Mouse (Mus musculus): ENCODE measurements around the gene Slc2a8. TPM values are rescaled to one million over a fixed set of nuclear protein-coding genes. Genes with fewer than 3 reads are reported as not detected.

Slc2a8 gene
- polyA plus RNA-seq, 1 experiment from 2014 or later, result 22.3 TPM

DNA sequence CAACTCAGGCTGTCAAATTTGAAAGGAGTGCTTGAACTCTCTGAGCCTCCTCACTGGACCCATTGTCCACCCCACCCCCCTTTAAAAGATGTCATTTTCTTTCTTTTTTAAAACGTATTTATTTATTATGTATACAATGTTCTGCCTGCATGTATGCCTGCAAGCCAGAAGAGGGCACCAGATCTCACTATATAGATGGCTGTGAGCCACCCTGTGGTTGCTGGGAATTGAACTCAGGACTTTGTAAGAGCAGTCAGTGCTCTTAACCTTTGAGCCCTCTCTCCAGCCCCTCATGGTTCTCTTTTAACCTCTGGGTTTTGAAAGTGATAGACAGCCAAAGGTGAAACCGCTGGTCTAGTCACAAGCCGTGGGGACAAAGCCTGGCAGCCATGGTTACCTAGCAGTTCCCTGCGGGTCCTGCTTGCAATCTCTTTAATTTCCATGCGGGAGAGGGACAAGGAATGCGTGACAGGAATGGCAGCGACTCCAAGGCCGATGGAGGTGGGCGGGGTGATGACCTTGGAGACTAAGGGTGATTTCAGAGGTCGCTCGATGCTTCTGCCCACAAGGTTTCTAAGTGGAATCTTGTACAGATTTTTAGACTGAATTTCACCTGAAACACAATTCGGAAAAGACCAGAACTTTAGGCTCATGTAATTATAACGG lies 8.4 kb upstream of the Slc2a8 start:
- WGBS, result 61% methylated on average over 13 of the region's 13 CpGs
- Histone ChIP-seq H3K4me1 (peaks cover 2% of the 10 kb centered on the region; the same call in 1 of the 2 replicates), H3K9me3 (replicated peaks) (no peaks in the 10 kb centered on the region), H3K36me3 (no peaks in the 10 kb centered on the region), H3K4me3 (no peak overlapping the region), H3K27me3 (ENCODE audit: low read depth, poor library complexity, severe bottlenecking) (no peaks in the 10 kb centered on the region), H3K27ac (no peak overlapping the region)
- no peak for DNase-seq (ENCODE audit: low spot score)

DNA sequence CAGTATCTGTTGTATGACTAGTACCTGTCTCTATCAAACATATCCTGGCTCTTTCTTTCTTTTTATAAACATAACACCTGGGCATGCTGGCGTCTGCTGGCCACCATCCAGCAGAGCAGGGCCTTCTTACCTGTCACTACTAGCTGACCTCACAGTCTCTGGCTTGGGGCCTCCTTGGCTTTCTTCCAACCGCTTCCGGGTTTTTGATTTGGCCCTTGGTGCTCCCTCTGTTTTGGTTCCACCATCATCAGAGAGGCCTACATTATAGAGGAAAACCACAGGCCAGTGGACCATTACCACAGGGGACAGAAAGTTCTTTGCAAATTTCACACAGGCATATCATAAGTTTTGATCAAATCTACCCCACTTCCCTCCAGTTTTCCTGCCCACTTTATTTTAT lies 7.5 kb upstream of the Slc2a8 start:
- no peak overlapping the region for H3K4me3 ChIP-seq
- no peak for DNase-seq (ENCODE audit: low spot score)
- H3K27me3 ChIP-seq (ENCODE audit: low read depth, poor library complexity, severe bottlenecking), result no peaks in the 10 kb centered on the region
- no peak overlapping the region for H3K27ac ChIP-seq
- 88% methylated on average over 3 of the region's 3 CpGs for WGBS
- no peaks in the 10 kb centered on the region for H3K36me3 ChIP-seq
- no peaks in the 10 kb centered on the region for H3K4me1 ChIP-seq
- no peaks in the 10 kb centered on the region for H3K9me3 ChIP-seq (replicated peaks)

DNA sequence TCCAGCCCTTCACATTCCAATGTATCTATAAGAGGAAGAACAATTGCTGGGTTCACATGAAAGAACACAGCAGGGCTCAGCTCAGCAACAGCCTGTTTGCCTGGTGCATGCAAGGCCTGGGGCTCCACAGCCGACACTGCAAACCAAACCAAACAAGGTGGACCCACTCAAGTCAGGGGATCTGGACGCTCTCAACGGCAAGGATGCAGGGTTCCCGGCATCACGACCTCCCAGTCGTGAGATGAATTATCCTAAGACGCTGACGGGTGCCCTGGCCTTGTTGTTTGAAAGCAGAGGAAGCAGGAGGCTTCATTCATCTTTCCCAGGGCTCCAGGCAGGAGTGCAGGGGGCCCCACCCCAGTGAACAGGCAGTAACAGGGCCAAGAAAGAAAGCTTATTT lies 4.0 kb upstream of the Slc2a8 start:
- 68% methylated on average over 8 of the region's 8 CpGs for WGBS
- H3K36me3 ChIP-seq, result no peaks in the 10 kb centered on the region
- H3K4me3 ChIP-seq, result no peak overlapping the region
- no peaks in the 10 kb centered on the region for H3K27me3 ChIP-seq (ENCODE audit: low read depth, poor library complexity, severe bottlenecking)
- H3K9me3 ChIP-seq (replicated peaks), result no peaks in the 10 kb centered on the region
- no peak for DNase-seq (ENCODE audit: low spot score)
- no peak overlapping the region for H3K27ac ChIP-seq
- H3K4me1 ChIP-seq, result peaks cover 17% of the 10 kb centered on the region

DNA sequence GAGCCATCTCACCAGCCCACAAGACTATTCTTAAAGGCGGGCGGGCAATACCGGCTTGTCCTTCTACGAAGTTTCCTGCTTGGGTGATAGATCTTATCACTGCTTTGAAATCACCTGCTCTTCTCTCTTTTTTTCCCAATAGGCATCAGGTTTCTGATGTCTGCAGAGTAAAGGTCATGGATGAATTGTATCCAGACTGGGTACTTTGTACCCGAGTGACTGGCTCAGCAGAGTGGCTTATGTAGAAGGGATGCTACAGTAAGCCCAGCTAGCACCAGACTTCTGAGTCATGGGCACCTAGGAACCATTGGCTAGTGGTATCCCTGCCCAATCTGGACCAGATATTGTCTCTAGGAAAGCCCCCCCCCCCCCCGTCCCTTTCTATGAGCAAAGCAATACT lies 1.7 kb upstream of the Slc2a8 start:
- Histone ChIP-seq H3K27me3 (ENCODE audit: low read depth, poor library complexity, severe bottlenecking) (no peaks in the 10 kb centered on the region), H3K36me3 (no peaks in the 10 kb centered on the region), H3K27ac (no peak overlapping the region), H3K9me3 (replicated peaks) (no peaks in the 10 kb centered on the region), H3K4me1 (peaks cover 19% of the 10 kb centered on the region), H3K4me3 (no peak overlapping the region)
- 47% methylated on average over 6 of the region's 6 CpGs for WGBS
- DNase-seq (ENCODE audit: low spot score), result no peak

DNA sequence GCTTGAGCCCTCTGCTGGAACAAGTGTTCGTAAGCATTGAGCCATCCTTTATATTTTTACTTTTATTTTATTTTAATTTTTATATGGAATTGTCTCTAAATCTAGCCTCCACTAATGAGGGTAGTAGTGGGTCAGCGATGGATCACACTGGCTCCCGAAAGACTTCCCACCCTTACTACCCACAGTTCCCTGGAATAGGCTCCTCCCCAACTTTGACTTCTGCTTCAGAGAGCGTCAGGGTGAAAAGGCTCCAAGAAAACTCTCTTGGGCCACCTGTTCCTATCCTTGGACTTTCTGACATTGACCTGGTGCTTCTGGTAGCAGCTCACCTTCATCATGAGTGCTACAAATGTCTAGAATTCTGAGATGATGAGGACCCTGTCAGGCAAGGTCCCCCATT lies 817 bp upstream of the Slc2a8 start:
- Histone ChIP-seq H3K4me3 (peak overlapping the region; percentile 82), H3K4me1 (peaks cover 19% of the 10 kb centered on the region), H3K27me3 (ENCODE audit: low read depth, poor library complexity, severe bottlenecking) (no peaks in the 10 kb centered on the region), H3K36me3 (no peaks in the 10 kb centered on the region), H3K9me3 (replicated peaks) (no peaks in the 10 kb centered on the region), H3K27ac (peak overlapping the region; percentile 37; the same call in 1 of the 2 replicates)
- DNase-seq (ENCODE audit: low spot score), result no peak
- 7% methylated on average over 4 of the region's 4 CpGs for WGBS

DNA sequence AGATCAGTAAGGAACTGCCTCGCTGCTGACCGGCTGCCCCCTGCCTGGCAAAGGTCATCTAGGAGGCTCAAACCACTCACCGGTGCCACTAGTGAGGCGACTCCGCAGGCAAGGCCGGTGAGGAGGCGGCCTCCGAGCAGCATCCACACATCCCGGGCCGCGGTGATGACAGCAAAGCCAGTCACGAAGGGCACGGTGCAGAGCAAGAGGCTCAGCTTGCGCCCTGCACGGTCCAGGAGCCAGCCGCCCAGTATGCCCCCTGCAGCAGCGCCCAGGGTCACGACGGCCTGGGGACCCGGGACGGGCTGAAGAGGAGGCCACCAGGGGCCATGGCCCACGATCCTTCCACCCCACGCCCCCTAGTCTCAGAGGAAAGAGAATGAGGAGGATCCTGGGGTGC lies 602 bp downstream of the Slc2a8 start:
- DNase-seq (ENCODE audit: low spot score), result peak; percentile 56
- Histone ChIP-seq H3K9me3 (replicated peaks) (no peaks in the 10 kb centered on the region), H3K36me3 (peaks cover 3% of the 10 kb centered on the region; the same call in 1 of the 2 replicates), H3K4me1 (peaks cover 19% of the 10 kb centered on the region), H3K27ac (peak overlapping the region; percentile 86), H3K27me3 (ENCODE audit: low read depth, poor library complexity, severe bottlenecking) (no peaks in the 10 kb centered on the region), H3K4me3 (peak overlapping the region; percentile 82)
- WGBS, result 2% methylated on average over 23 of the region's 23 CpGs

DNA sequence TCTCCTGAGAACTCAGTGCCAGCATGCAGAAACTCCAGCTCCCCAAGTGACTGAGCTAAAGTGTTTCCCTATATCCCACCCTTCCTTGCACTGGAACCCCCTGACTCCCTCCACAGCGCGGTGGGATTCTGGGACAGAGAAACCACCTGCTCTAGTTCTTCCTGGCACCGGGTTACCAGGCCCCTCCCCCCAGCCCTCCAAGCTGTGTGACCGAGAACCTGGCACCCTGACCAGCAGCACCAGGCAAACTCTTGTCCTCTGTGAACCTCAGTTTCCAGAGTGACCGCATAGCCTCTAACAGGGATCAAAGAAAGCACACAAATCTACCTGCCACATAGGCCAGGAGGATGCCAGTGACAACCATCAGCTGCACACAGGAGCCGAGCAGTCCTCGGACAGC lies 2.2 kb downstream of the Slc2a8 start:
- WGBS, result 89% methylated on average over 7 of the region's 7 CpGs
- no peaks in the 10 kb centered on the region for H3K27me3 ChIP-seq (ENCODE audit: low read depth, poor library complexity, severe bottlenecking)
- no peak for DNase-seq (ENCODE audit: low spot score)

DNA sequence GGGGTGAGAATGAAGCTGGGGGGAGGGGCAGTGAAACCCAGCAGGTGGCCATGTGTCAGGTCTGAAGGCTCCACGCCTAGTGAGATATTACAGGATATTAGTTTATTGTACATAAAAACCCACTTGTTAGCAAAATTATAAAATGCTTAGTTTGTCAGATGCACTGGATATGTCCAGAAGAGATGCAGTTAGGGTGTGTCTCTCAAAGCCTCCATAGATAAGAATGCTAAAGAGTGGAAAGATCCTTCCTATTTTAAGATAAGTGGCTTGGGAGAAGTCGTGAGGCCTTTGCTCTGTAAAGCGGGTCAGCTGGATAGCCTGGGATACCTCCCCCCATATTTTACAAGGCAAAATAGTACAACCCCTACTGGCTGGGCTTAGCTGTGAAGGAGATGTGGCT lies 3.2 kb downstream of the Slc2a8 start:
- DNase-seq (ENCODE audit: low spot score), result no peak
- H3K36me3 ChIP-seq, result peaks cover 29% of the 10 kb centered on the region
- no peak overlapping the region for H3K27ac ChIP-seq
- peaks cover 19% of the 10 kb centered on the region for H3K4me1 ChIP-seq
- H3K27me3 ChIP-seq (ENCODE audit: low read depth, poor library complexity, severe bottlenecking), result no peaks in the 10 kb centered on the region
- no peak overlapping the region for H3K4me3 ChIP-seq
- no peaks in the 10 kb centered on the region for H3K9me3 ChIP-seq (replicated peaks)
- 82% methylated on average over 3 of the region's 3 CpGs for WGBS

More for the DNA sequence above, 2.2 kb downstream of the Slc2a8 start:
- Histone ChIP-seq H3K4me1 (peaks cover 19% of the 10 kb centered on the region), H3K4me3 (no peak overlapping the region), H3K36me3 (peaks cover 19% of the 10 kb centered on the region), H3K27ac (no peak overlapping the region), H3K9me3 (replicated peaks) (no peaks in the 10 kb centered on the region)

DNA sequence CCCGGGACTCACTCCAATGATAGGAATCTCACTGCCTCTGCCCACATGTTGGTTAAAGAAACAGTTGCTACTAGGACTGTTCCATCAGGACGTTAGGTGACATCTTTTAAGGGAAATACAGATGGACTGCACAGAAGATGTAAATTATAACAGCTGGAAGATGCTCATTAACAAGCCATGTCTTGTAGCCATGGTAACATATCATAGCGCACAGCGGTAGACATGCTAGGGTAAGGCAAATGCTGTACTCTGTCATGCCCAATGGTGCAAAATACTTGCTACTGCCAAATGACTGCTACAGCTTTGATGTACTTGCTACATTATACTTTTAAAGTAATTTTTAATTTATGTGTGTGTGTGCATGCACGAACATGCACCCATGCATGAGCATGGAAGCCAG lies 4.8 kb downstream of the Slc2a8 start:
- no peaks in the 10 kb centered on the region for H3K9me3 ChIP-seq (replicated peaks)
- 0 out of 2 replicates have a peak overlapping the region, but pooled peaks have one; percentile 44 for H3K27ac ChIP-seq
- H3K4me1 ChIP-seq, result peaks cover 11% of the 10 kb centered on the region
- H3K27me3 ChIP-seq (ENCODE audit: low read depth, poor library complexity, severe bottlenecking), result no peaks in the 10 kb centered on the region
- no peak for DNase-seq (ENCODE audit: low spot score)
- H3K36me3 ChIP-seq, result peaks cover 41% of the 10 kb centered on the region
- WGBS, result 82% methylated on average over 5 of the region's 5 CpGs
- H3K4me3 ChIP-seq, result no peak overlapping the region

DNA sequence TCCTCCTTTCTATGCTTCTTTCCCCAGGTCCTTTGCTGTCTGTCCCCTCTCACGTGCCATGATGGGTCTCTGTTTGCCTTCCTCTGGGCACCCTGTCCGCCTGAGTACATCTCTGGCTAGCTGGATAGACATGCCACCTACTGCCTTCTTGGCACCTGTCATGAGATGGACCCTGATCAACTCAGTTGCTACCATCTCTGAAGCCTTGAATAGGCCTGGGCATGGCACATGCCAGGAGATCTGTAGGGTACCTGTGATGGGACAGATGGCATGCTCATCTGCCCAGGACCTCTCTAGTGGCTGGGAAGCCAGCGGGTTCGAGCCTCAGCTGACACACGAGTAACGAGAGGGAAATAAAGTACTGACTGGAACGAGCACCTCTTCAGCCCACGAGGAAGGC lies 7.7 kb downstream of the Slc2a8 start:
- Histone ChIP-seq H3K36me3 (peaks cover 41% of the 10 kb centered on the region), H3K9me3 (replicated peaks) (no peaks in the 10 kb centered on the region), H3K27ac (no peak overlapping the region), H3K4me1 (no peaks in the 10 kb centered on the region), H3K27me3 (ENCODE audit: low read depth, poor library complexity, severe bottlenecking) (no peaks in the 10 kb centered on the region), H3K4me3 (no peak overlapping the region)
- DNase-seq (ENCODE audit: low spot score), result no peak
- WGBS, result 89% methylated on average over 8 of the region's 8 CpGs

DNA sequence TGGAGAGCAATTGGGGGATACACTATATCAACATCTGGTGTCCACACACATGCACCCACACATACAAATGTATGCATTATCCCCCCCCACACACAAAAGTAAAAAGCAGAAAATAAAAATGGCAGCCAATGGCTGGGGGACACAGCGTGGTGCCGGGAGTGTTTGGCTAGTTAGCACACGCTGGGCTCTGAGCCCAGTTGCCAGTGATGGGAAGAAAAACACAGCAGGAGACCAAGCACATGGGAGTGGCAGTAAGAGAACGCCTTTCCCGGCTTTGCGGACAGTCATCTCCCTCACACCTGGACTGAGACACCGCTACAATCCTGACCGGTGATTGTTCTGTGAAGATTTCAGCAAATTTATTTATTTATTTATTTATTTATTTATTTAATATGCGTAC lies 10.6 kb downstream of the Slc2a8 start:
- WGBS, result 50% methylated on average over 9 of the region's 9 CpGs
- no peaks in the 10 kb centered on the region for H3K9me3 ChIP-seq (replicated peaks)
- no peaks in the 10 kb centered on the region for H3K27me3 ChIP-seq (ENCODE audit: low read depth, poor library complexity, severe bottlenecking)
- H3K4me3 ChIP-seq, result no peak overlapping the region
- peaks cover 38% of the 10 kb centered on the region for H3K36me3 ChIP-seq
- peaks cover 18% of the 10 kb centered on the region for H3K4me1 ChIP-seq
- no peak overlapping the region for H3K27ac ChIP-seq
- no peak for DNase-seq (ENCODE audit: low spot score)

DNA sequence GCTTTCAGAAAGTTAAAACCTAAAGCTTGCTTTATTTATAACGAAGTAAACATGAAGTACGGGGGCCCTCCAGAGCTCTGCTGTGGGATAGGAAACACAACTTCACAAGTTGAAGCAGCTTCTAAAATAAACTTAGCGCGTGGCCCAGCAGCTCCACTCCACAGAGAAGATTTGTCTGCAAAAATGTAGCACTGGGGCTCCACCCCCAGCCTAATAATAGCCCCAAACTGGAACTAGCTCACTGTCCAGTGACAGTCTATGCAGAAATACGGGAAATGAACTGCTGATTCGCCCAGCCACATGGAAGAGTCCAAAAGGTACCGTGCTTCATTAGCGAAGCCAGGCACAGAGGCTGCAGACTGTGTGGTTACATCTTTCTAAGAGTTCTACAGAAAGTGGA lies 12.6 kb downstream of the Slc2a8 start:
- no peaks in the 10 kb centered on the region for H3K27me3 ChIP-seq (ENCODE audit: low read depth, poor library complexity, severe bottlenecking)
- H3K4me1 ChIP-seq, result peaks cover 32% of the 10 kb centered on the region
- peaks cover 27% of the 10 kb centered on the region for H3K36me3 ChIP-seq
- no peak overlapping the region for H3K27ac ChIP-seq
- H3K4me3 ChIP-seq, result no peak overlapping the region
- 94% methylated on average over 8 of the region's 8 CpGs for WGBS
- no peaks in the 10 kb centered on the region for H3K9me3 ChIP-seq (replicated peaks)
- no peak for DNase-seq (ENCODE audit: low spot score)

DNA sequence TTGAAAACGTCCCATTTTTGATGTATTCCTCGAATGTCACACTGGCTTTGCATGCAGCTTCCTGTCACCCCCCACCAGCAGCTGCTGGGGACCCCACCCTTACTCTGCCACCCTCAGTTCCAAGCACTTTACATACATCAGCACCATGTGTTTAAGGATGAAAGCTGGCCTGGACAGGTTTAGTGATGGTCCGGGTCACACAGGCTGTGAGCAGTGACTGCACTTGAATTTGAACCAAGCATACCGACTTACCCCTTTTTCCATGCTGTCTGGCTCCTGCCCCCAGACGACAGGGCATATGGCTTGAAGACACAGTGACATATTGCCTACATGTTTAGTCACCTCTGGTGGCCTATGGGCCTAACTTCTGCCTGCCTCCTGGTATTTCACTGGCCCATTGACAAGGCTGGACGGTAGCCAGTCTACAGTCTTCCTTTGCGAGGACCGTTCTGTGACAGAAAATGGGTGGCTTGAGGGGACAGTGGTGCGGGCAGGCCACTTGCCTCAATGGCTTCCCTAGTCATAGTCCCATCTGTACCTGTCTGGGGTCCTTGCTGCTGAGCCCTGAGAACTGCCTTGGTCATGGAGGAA lies 13.8 kb downstream of the Slc2a8 start:
- no peaks in the 10 kb centered on the region for H3K9me3 ChIP-seq (replicated peaks)
- H3K36me3 ChIP-seq, result peaks cover 27% of the 10 kb centered on the region
- peaks cover 45% of the 10 kb centered on the region for H3K4me1 ChIP-seq
- peak overlapping the region; percentile 92; the same call in 1 of the 2 replicates for H3K27ac ChIP-seq
- no peaks in the 10 kb centered on the region for H3K27me3 ChIP-seq (ENCODE audit: low read depth, poor library complexity, severe bottlenecking)
- DNase-seq (ENCODE audit: low spot score), result no peak
- 83% methylated on average over 9 of the region's 9 CpGs for WGBS
- peak overlapping the region; percentile 68 for H3K4me3 ChIP-seq

Data from limb, embryonic 10.5 days (tissue).